9 mouse cellular contexts compared by ENCODE assay signal in the genomic region with DNA sequence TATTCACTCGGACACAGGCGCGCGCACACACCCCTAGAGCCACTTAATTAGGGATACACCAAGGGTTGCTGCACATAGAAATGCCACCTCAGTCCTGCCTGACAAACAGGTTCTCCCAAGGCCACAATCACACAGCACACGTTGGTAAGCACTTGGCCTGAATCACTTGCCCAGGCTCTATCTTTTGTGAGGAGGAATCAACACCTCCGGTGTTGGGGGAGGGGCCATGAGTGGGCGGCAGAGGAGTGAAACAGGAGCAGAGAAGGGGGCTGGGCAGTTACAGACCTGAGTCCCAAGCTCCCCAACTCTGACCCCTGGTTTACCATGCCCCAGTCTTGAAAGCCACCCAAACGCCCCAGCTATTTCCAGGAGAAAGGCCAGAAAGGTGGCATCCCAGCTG. TPM values are rescaled to one million over a fixed set of nuclear protein-coding genes. Genes with fewer than 3 reads are reported as not detected.
DNase-seq lines count a peak whose midpoint lies in the region; ATAC-seq and TF ChIP-seq lines count a peak whose summit lies in the region.
"Had no signal": no experiment of that assay in that cellular context is flagged by ENCODE, and none has a peak within 500 bp of the region (broad histone marks: within the 10 kb centered on the region; RNA-seq: fewer than 3 reads in every experiment).

No protein-coding gene starts in this region.

- no peak overlapping the region for H3K27ac ChIP-seq in heart, embryonic 11.5 days (ENCODE audit: low read depth, low read length)
- 0 out of 2 replicates have a peak overlapping the region, but pooled peaks have one; percentile 23 for H3K27ac ChIP-seq in embryonic facial prominence, embryonic 12.5 days
- H3K27ac ChIP-seq in limb, embryonic 14.5 days (replicated peaks; ENCODE audit: low read depth, low read length) = no peak overlapping the region
- H3K27ac ChIP-seq: liver, embryonic 15.5 days had no signal

- 0 out of 2 replicates have a peak overlapping the region, but pooled peaks have one; percentile 35 for H3K9ac ChIP-seq in heart, embryonic 11.5 days (ENCODE audit: low read depth, low read length)
- 0 out of 2 replicates have a peak overlapping the region, but pooled peaks have one; percentile 80 for H3K9ac ChIP-seq in embryonic facial prominence, embryonic 12.5 days
- H3K9ac ChIP-seq in limb, embryonic 14.5 days (ENCODE audit: low read depth, low read length, severe bottlenecking) = no peak overlapping the region
- H3K9ac ChIP-seq: liver, embryonic 15.5 days had no signal

- no peak for ATAC-seq in heart, embryonic 11.5 days (replicated peaks; ENCODE audit: insufficient number of reproducible peaks, low FRiP score, low TSS enrichment)
- ATAC-seq in embryonic facial prominence, embryonic 12.5 days (ENCODE audit: insufficient number of reproducible peaks, insufficient read depth, low FRiP score, low TSS enrichment) = no peak
- ATAC-seq in limb, embryonic 14.5 days (ENCODE audit: low FRiP score, low read depth) = no peak
- ATAC-seq in megakaryocyte-erythroid progenitor cell, adult 5-6 weeks (replicated peaks; ENCODE audit: low FRiP score, low TSS enrichment, poor library complexity, severe bottlenecking) = no peak

- TF ChIP-seq POLR2A in limb, embryonic 14.5 days (IDR thresholded peaks at IDR 0.05; ENCODE audit: borderline replicate concordance, extremely low read depth, insufficient read depth, insufficient read length) = no peak

- DNase-seq in heart, postnatal 4 days = no peak
- no peak for DNase-seq in limb, embryonic 14.5 days (ENCODE audit: low spot score)
- no peak for DNase-seq in thymus, postnatal 14 days
- no peak for DNase-seq in gastrocnemius, adult 8-10 months (ENCODE audit: low spot score in 2 of 2)

- H3K4me2 ChIP-seq in heart, embryonic 11.5 days = peak overlapping the region; percentile 81
- H3K4me2 ChIP-seq in embryonic facial prominence, embryonic 12.5 days (replicated peaks) = peak overlapping the region; percentile 88; the same call in 1 of the 2 replicates
- no peak overlapping the region for H3K4me2 ChIP-seq in limb, embryonic 14.5 days (replicated peaks; ENCODE audit: low read depth, low read length, severe bottlenecking)

- no peaks in the 10 kb centered on the region for H3K9me3 ChIP-seq in heart, embryonic 11.5 days (replicated peaks; ENCODE audit: control insufficient read depth, low read length)
- no peaks in the 10 kb centered on the region for H3K9me3 ChIP-seq in E14TG2a.4 (ENCODE audit: low read length)
- H3K9me3 ChIP-seq in embryonic facial prominence, embryonic 12.5 days = no peaks in the 10 kb centered on the region
- no peaks in the 10 kb centered on the region for H3K9me3 ChIP-seq in limb, embryonic 14.5 days (ENCODE audit: control insufficient read depth, low read length)
- H3K9me3 ChIP-seq: liver, embryonic 15.5 days had no signal

- 0 out of 2 replicates have a peak, but pooled peaks cover 2% of the 10 kb centered on the region for H3K27me3 ChIP-seq in heart, embryonic 11.5 days (ENCODE audit: control insufficient read depth, insufficient read depth, low read length)
- peaks cover 44% of the 10 kb centered on the region for H3K27me3 ChIP-seq in E14TG2a.4 (ENCODE audit: insufficient read depth, low read length)
- peaks cover 11% of the 10 kb centered on the region; the same call in 1 of the 2 replicates for H3K27me3 ChIP-seq in embryonic facial prominence, embryonic 12.5 days
- no peaks in the 10 kb centered on the region for H3K27me3 ChIP-seq in limb, embryonic 14.5 days (ENCODE audit: control insufficient read depth, insufficient read depth, low read length)

- H3K4me1 ChIP-seq in heart, embryonic 11.5 days (ENCODE audit: control insufficient read depth, insufficient read depth, low read length) = peaks cover 24% of the 10 kb centered on the region
- peaks cover 55% of the 10 kb centered on the region for H3K4me1 ChIP-seq in E14TG2a.4 (replicated peaks; ENCODE audit: low read depth, low read length)
- H3K4me1 ChIP-seq in embryonic facial prominence, embryonic 12.5 days = peaks cover 31% of the 10 kb centered on the region
- peaks cover 5% of the 10 kb centered on the region; the same call in 1 of the 2 replicates for H3K4me1 ChIP-seq in limb, embryonic 14.5 days (ENCODE audit: control insufficient read depth, insufficient read depth, low read length)

- 0 out of 2 replicates have a peak overlapping the region, but pooled peaks have one; percentile 5 for H3K4me3 ChIP-seq in heart, embryonic 11.5 days (ENCODE audit: low read depth, low read length)
- peak overlapping the region; percentile 76 for H3K4me3 ChIP-seq in E14TG2a.4 (replicated peaks; ENCODE audit: low read length)
- H3K4me3 ChIP-seq in embryonic facial prominence, embryonic 12.5 days = peak overlapping the region; percentile 63; the same call in 1 of the 2 replicates
- H3K4me3 ChIP-seq in limb, embryonic 14.5 days (replicated peaks; ENCODE audit: low read length) = 0 out of 2 replicates have a peak overlapping the region, but pooled peaks have one; percentile 48

- WGBS in heart, embryonic 11.5 days (ENCODE audit: insufficient replicate concordance) = 10% methylated on average over 8 of the region's 8 CpGs
- WGBS in embryonic facial prominence, embryonic 12.5 days = 14% methylated on average over 8 of the region's 8 CpGs
- 16% methylated on average over 8 of the region's 8 CpGs for WGBS in limb, embryonic 14.5 days

- H3K36me3 ChIP-seq in heart, embryonic 11.5 days (ENCODE audit: control insufficient read depth, insufficient read depth, low read length) = peaks cover 26% of the 10 kb centered on the region
- H3K36me3 ChIP-seq in E14TG2a.4 (ENCODE audit: insufficient read depth, low read length) = peaks cover 38% of the 10 kb centered on the region
- H3K36me3 ChIP-seq in embryonic facial prominence, embryonic 12.5 days = peaks cover 35% of the 10 kb centered on the region
- H3K36me3 ChIP-seq in limb, embryonic 14.5 days (ENCODE audit: control insufficient read depth, insufficient read depth, low read length) = peaks cover 46% of the 10 kb centered on the region

- no peak for TF ChIP-seq CTCF in E14TG2a.4 (conservative IDR thresholded peaks at IDR 0.05; ENCODE audit: low read length)

RNA-seq across cellular contexts. Expression of gene Cul9, which starts 0.8 kb away (rescaled TPM):
- 2.5 and 4.4 TPM in 2 replicates for polyA plus RNA-seq in heart, embryonic 11.5 days (2014; fragmentation: Nextera tagmentation; extraction: Ambion mirVana)
- total RNA-seq in heart, postnatal 4 days (2021) = 10 to 100 TPM; 12.0 to 12.6 TPM
- polyA plus RNA-seq in embryonic facial prominence, embryonic 12.5 days (2016; fragmentation: Nextera tagmentation; extraction: Ambion mirVana) = 12.4 and 13.4 TPM in 2 replicates
- polyA plus RNA-seq in limb, embryonic 14.5 days (2012; rRNA removed) = 21.1 and 25.3 TPM in 2 replicates
- polyA plus RNA-seq in limb, embryonic 14.5 days (2014; fragmentation: Nextera tagmentation; extraction: Ambion mirVana) = 6.9 and 8.2 TPM in 2 replicates
- total RNA-seq in gastrocnemius, adult 8-10 months (2022) = 10 to 100 TPM; 15.2 to 16.6 (median 15.4) TPM
- 14.1 and 19.6 TPM in 2 replicates for total RNA-seq in megakaryocyte-erythroid progenitor cell, adult 5-6 weeks (2014; fragmentation: Nextera tagmentation)
- total RNA-seq in megakaryocyte-erythroid progenitor cell, adult 5-6 weeks (2017) = 2.5 and 4.8 TPM in 2 replicates

RNA-seq across cellular contexts. Expression of gene Srf, which starts 9.0 kb away (rescaled TPM):
- polyA plus RNA-seq in heart, embryonic 11.5 days (2014; fragmentation: Nextera tagmentation; extraction: Ambion mirVana) = 14.6 and 15.0 TPM in 2 replicates
- 100 to 1,000 TPM; 184 to 210 TPM for total RNA-seq in heart, postnatal 4 days (2021)
- 10.5 and 12.0 TPM in 2 replicates for polyA plus RNA-seq in embryonic facial prominence, embryonic 12.5 days (2016; fragmentation: Nextera tagmentation; extraction: Ambion mirVana)
- 87.2 and 129 TPM in 2 replicates for polyA plus RNA-seq in limb, embryonic 14.5 days (2012; rRNA removed)
- 9.6 and 10.2 TPM in 2 replicates for polyA plus RNA-seq in limb, embryonic 14.5 days (2014; fragmentation: Nextera tagmentation; extraction: Ambion mirVana)
- total RNA-seq in gastrocnemius, adult 8-10 months (2022) = 10 to 100 TPM; 81.6 to 89.5 (median 87.8) TPM
- total RNA-seq in megakaryocyte-erythroid progenitor cell, adult 5-6 weeks (2014; fragmentation: Nextera tagmentation) = 26.2 and 44.3 TPM in 2 replicates
- total RNA-seq in megakaryocyte-erythroid progenitor cell, adult 5-6 weeks (2017) = 19.3 and 20.5 TPM in 2 replicates

RNA-seq across cellular contexts. Expression of gene Dnph1, which starts 50.5 kb away (rescaled TPM):
- polyA plus RNA-seq in heart, embryonic 11.5 days (2014; fragmentation: Nextera tagmentation; extraction: Ambion mirVana) = 27.9 and 28.4 TPM in 2 replicates
- 10 to 100 TPM in 1 of 2 experiments, 1 to 10 TPM in 1; 9.5 to 10.2 TPM for total RNA-seq in heart, postnatal 4 days (2021)
- polyA plus RNA-seq in embryonic facial prominence, embryonic 12.5 days (2016; fragmentation: Nextera tagmentation; extraction: Ambion mirVana) = 58.2 and 63.4 TPM in 2 replicates
- polyA plus RNA-seq in limb, embryonic 14.5 days (2012; rRNA removed) = 23.8 and 30.0 TPM in 2 replicates
- 34.5 and 37.6 TPM in 2 replicates for polyA plus RNA-seq in limb, embryonic 14.5 days (2014; fragmentation: Nextera tagmentation; extraction: Ambion mirVana)
- total RNA-seq in gastrocnemius, adult 8-10 months (2022) = 1 to 10 TPM; 5.2 to 8.5 (median 7.1) TPM
- total RNA-seq in megakaryocyte-erythroid progenitor cell, adult 5-6 weeks (2014; fragmentation: Nextera tagmentation) = 49.4 and 60.5 TPM in 2 replicates
- total RNA-seq in megakaryocyte-erythroid progenitor cell, adult 5-6 weeks (2017) = 15.6 and 27.7 TPM in 2 replicates

RNA-seq across cellular contexts. Expression of gene Ttbk1, which starts 59.5 kb away (rescaled TPM):
- polyA plus RNA-seq in heart, embryonic 11.5 days (2014; fragmentation: Nextera tagmentation; extraction: Ambion mirVana) = 0.04 and 0.07 TPM in 2 replicates
- total RNA-seq in heart, postnatal 4 days (2021) = under 1 TPM; 0.33 to 0.45 TPM
- 0.88 and 1.3 TPM in 2 replicates for polyA plus RNA-seq in embryonic facial prominence, embryonic 12.5 days (2016; fragmentation: Nextera tagmentation; extraction: Ambion mirVana)
- 0.31 and 0.49 TPM in 2 replicates for polyA plus RNA-seq in limb, embryonic 14.5 days (2012; rRNA removed)
- 0.06 and 0.12 TPM in 2 replicates for polyA plus RNA-seq in limb, embryonic 14.5 days (2014; fragmentation: Nextera tagmentation; extraction: Ambion mirVana)
- total RNA-seq in gastrocnemius, adult 8-10 months (2022) = under 1 TPM; 0.05 to 0.16 (median 0.08) TPM
- 0.10 TPM in 1 of 2 replicates, not detected in the other for total RNA-seq in megakaryocyte-erythroid progenitor cell, adult 5-6 weeks (2014; fragmentation: Nextera tagmentation)
- total RNA-seq in megakaryocyte-erythroid progenitor cell, adult 5-6 weeks (2017) = 0.14 TPM in 1 of 2 replicates, not detected in the other

Comparison
In these comparisons a context has a peak if more than half of its experiments do, and no peak if none do; other contexts are left out.
1. H3K4me3 ChIP-seq: peak in every context shown above with its lines; median percentile 76 in E14TG2a.4; 63 in embryonic facial prominence, embryonic 12.5 days; 48 in limb, embryonic 14.5 days; 5 in heart, embryonic 11.5 days.